Mouse (Mus musculus): ENCODE measurements around the gene Resp18. TPM values are rescaled to one million over a fixed set of nuclear protein-coding genes. Genes with fewer than 3 reads are reported as not detected.
"Not testable (repeated sequence)": the region's sequence is repeated elsewhere in the genome, so short reads cannot be mapped to it uniquely, and the experiment has no call there.

Resp18 gene
- total RNA-seq, 4 experiments from 2014 or later, result 102 to 169 (median 125) TPM

DNA sequence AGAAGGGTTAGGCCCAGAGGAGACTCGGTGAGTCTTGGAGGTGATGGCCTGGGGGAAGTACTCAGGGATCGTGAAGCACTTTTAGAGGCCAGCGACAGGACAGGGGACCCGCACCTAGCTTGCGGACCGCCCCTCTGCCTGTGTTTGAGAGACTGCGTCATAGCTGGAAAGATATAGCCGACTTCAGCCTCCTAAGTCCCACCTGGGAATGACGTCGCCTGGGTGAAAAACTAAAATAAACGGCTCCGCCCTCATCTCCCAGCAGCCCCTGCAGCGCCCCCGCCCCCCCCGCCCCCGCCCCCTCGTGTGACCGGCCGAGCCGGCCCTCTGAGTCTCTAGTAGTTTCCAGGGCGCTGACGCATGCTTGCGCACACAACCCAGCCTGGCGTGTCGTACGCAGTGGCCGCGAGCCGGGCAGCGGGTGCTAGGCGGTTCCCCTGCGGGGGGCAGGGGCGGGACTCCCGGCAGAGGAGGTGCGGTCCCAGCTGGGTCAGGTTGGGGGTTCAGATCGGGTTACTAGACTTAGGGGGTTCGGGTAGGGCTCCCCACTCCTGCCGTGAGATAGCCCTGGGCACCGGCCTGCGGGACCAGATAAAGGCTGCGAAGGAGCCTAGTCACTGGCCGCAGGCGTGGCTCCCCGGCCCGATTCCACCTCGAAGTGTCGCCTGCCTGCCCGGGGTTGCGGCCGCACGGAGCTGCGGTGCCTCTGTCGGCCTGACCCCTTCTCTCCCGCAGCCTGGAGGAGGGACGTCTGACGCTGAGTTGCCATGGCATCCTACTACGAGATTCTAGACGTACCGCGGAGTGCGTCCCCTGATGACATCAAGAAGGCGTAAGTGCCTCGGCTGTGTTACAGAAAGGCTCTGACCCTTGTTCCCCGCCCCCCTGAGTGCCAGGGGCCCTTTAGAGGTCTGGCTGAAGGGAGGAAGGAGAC lies 41.8 kb downstream of the Resp18 start, which contains the start of gene Dnajb2:
TSS of gene Dnajb2 (plus strand) at position 290 of the 934 bp plus-strand sequence.
- DNase-seq (ENCODE audit: low spot score in 2 of 2), result peak; percentile 80 to 82

- peak; percentile 73 to 77 for DNase-seq (ENCODE audit: low spot score in 2 of 2)
Measured at GRCm38 (mm10) chr1:75234606-75235005, 43.6 kb downstream of the Resp18 start.

DNA sequence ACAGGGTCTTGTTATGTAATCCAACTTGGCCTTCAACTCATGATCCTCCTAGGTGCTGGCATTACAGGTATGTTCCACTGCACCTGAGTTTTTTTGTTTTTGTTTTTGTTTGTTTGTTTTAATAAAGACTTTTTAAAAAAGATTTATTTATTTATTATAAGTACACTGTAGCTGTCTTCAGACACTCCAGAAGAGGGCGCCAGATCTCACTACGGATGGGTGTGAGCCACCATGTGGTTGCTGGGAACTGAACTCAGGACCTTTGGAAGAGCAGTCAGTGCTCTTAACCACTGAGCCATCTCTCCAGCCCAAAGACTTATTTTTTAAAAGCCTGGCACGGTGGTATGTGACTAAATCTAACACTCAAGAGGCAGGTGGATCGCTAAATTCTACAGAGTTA lies 45.7 kb downstream of the Resp18 start:
- not testable (repeated sequence) for DNase-seq (ENCODE audit: low spot score in 2 of 2)

GRCm38 (mm10) chr1:75231664-75232152 lies 46.5 kb downstream of the Resp18 start, which contains the start of gene A630095N17Rik:
A630095N17Rik (minus strand) TSS chr1:75232102.
- DNase-seq (ENCODE audit: low spot score in 2 of 2), result no peak

DNA sequence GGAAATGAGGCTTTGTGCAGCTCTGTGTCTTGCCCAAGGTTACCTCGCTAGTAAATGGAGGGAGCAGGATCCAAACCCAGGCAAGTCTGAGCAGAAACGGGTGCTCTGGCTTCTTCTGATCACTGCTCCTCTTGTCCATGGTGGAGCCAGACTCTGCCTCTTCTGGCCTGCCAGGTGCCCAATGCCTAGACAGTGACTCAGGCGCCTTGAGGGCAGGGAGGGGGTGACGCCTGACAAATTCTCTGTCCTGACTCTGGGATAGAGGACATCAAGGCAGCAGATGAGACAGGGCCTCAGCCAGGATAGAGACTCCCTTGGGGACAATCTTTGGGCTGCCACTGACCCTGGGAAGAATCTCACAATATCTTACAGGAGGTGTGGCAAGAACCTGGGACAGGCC lies 47.0 kb downstream of the Resp18 start:
- DNase-seq (ENCODE audit: low spot score in 2 of 2), result no peak

DNA sequence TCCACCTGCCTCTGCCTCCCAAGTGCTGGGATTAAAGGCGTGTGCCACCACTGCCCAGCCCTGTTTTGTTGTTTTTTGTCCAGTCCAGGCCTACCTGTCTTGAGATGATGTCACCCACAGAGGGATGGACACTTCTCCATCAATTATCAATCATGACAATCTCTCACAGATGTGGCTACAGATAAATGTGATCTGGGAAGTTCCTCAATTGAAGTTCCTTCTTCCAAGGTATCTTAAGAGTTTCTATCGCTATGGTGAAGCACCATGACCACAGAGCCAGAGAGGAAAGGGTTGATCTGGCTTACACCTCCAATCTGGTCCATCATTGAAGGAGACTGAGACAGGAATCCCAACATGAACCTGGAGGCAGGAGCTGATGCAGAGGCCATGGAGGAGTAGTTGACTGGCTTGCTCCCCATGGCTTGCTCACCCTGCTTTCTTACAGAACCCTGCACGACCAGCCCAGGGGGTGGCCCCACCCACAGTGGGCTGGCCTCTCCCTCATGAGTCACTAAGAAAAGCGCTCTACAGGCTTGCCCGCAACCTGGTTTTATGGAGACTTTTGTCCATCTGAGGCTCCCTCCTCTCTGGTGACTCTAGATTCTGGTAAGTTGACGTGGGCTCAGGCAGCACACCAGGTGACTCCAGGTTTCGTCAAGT lies 47.8 kb downstream of the Resp18 start:
- DNase-seq (ENCODE audit: low spot score in 2 of 2), result no peak

- no peak for DNase-seq (ENCODE audit: low spot score in 2 of 2)
Measured at GRCm38 (mm10) chr1:75229158-75229557, 49.1 kb downstream of the Resp18 start.

DNA sequence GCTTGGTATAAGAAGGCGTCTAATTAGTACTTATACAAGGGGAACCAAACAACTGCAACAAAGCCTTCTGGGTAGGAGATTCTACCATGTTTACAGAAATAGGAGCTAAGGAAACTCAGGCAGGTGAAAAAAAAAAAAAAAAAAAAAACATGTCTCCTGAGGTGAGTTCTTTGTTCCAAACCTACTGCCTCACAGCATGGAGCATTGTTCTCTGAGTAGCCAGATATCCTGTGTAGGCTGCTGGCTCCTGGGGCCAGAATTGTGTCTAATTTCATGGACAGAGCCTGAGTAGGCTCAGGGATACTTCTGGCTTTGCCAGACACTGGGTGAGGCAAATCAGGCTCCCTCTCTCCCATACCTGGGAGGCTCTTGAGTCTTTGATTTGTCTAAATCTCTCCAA lies 50.6 kb downstream of the Resp18 start:
- no peak for DNase-seq (ENCODE audit: low spot score in 2 of 2)

DNA sequence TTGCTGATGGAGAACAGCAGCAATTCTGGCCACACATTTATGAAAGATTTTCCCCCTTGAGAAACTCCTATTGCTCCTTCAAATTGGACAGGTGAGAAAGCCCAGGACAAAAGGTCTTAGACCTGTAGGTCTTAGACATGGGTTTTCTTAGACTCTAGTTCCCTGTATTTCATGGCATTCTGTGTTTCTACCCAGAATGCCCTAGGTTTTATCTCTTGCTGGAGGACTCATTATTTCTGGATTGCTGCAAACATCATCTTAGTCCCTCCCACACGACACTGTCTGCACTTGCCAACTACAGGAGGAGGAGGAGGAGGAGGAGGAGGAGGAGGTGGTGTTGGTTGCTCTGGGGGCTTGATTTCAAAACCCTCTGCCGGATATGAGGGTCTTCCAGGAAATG lies 52.1 kb downstream of the Resp18 start:
- no peak for DNase-seq (ENCODE audit: low spot score in 2 of 2)

DNA sequence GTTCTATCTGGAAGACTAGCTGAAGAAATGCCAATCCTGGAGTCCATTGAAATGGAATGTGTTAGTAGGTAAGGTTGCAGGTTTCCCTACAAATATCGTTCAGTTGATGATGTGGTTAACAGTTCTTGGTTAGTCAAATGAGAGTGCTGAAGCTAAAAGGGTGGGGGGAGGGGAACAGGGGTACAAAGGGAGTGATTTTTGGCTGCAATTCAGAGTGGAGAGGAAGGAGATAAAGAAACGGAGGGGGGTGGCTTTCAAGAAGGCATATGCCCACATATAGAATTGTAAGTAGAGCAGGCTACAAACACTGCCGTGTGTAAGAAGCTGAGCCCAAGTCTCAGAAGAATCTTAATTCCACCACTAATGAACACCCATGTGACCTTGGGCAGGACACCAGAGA lies 52.7 kb downstream of the Resp18 start:
- no peak for DNase-seq (ENCODE audit: low spot score in 2 of 2)

DNA sequence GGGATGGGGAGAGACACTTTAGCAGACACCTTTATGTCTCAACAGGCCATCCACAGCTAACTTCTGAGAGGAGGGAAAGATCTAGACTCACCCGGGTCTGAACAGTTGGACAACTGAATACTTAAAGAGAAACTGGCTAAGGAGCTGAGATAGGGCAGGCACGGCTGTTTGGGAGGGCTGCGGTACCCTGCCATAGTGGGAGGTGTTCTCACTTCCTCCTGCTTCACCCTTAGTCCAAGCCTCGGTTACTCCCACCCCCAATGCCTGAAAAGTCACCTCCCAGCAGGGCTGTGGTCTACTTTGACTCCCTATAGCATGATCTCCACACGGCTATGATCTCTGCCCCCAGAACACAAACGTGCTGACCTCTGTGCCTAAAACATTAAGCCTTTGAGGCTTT lies 54.7 kb downstream of the Resp18 start:
- no peak for DNase-seq (ENCODE audit: low spot score in 2 of 2)

DNA sequence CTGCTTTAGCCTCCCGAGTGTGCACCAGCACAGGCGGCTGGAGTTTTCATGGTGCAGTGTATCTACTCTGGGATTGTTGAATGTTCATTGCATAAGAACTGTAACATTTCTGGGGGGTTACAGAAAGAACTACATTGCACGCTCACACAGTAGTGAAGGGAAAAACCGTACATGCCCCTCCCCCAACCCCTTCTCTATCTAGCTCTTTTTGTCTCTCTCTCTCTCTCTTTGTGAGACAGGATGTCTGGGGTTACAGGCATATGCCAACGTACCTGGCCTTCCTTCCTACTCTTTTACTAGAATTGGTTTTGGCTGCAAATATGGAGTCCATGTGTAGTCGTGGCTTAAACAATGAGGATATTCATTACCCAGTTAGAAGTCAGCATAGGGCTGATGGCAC lies 55.3 kb downstream of the Resp18 start:
- DNase-seq (ENCODE audit: low spot score in 2 of 2), result no peak

Other genes with a start within 250 kb of the Resp18 start
- 1 to 10 TPM; 1.7 to 2.7 (median 2.1) TPM for gene Nhej1, start 153.2 kb downstream of the Resp18 start, total RNA-seq (2022)
- under 1 TPM in 3 of 4 experiments, not detected in 1; 0.22 to 0.45 (median 0.35) TPM for gene Slc23a3, start 144.5 kb downstream of the Resp18 start, total RNA-seq (2022)
- 10 to 100 TPM; 33.6 to 36.1 (median 35.3) TPM for gene Cnppd1, start 135.7 kb downstream of the Resp18 start, total RNA-seq (2022)
- gene Retreg2, start 135.6 kb downstream of the Resp18 start, total RNA-seq (2022), result 100 to 1,000 TPM; 167 to 182 (median 171) TPM
- 10 to 100 TPM; 26.5 to 37.4 (median 32.4) TPM for gene Zfand2b, start 109.8 kb downstream of the Resp18 start, total RNA-seq (2022)
- gene Abcb6, start 98.0 kb downstream of the Resp18 start, total RNA-seq (2022), result 10 to 100 TPM; 23.6 to 32.0 (median 26.2) TPM
- gene Ankzf1, start 86.3 kb downstream of the Resp18 start, total RNA-seq (2022), result 10 to 100 TPM; 25.5 to 38.5 (median 31.3) TPM
- 100 to 1,000 TPM in 2 of 4 experiments, 10 to 100 TPM in 2; 97.6 to 119 (median 105) TPM for gene Atg9a, start 86.2 kb downstream of the Resp18 start, total RNA-seq (2022)
- gene Glb1l, start 67.6 kb downstream of the Resp18 start, total RNA-seq (2022), result 10 to 100 TPM; 14.1 to 22.4 (median 18.5) TPM
- gene Stk16, start 67.6 kb downstream of the Resp18 start, total RNA-seq (2022), result 10 to 100 TPM; 78.7 to 88.5 (median 84.5) TPM
- 100 to 1,000 TPM; 488 to 539 (median 494) TPM for gene Tuba4a, start 58.5 kb downstream of the Resp18 start, total RNA-seq (2022)
- not detected for gene A630095N17Rik, start 46.3 kb downstream of the Resp18 start, total RNA-seq (2022)
- gene Dnajb2, start 42.0 kb downstream of the Resp18 start, total RNA-seq (2022), result 100 to 1,000 TPM in 1 of 4 experiments, 10 to 100 TPM in 3; 83.1 to 108 (median 93.1) TPM
- 100 to 1,000 TPM; 360 to 457 (median 395) TPM for gene Ptprn, start 13.9 kb downstream of the Resp18 start, total RNA-seq (2022)
- gene Dnpep, start 39.6 kb upstream of the Resp18 start, total RNA-seq (2022), result 10 to 100 TPM; 41.2 to 49.8 (median 45.4) TPM
- 1 to 10 TPM in 3 of 4 experiments, under 1 TPM in 1; 0.60 to 1.9 (median 1.5) TPM for gene Des, start 81.9 kb upstream of the Resp18 start, total RNA-seq (2022)
- 100 to 1,000 TPM; 168 to 185 (median 182) TPM for gene Speg, start 96.9 kb upstream of the Resp18 start, total RNA-seq (2022)
- 10 to 100 TPM; 58.3 to 77.2 (median 72.7) TPM for gene Gmppa, start 157.5 kb upstream of the Resp18 start, total RNA-seq (2022)
- gene Asic4, start 172.0 kb upstream of the Resp18 start, total RNA-seq (2022), result 1 to 10 TPM; 5.8 to 6.6 (median 6.0) TPM
- gene Chpf, start 200.9 kb upstream of the Resp18 start, total RNA-seq (2022), result 10 to 100 TPM; 71.4 to 79.7 (median 77.2) TPM
- 10 to 100 TPM; 49.1 to 64.8 (median 55.6) TPM for gene Tmem198, start 201.1 kb upstream of the Resp18 start, total RNA-seq (2022)
- 10 to 100 TPM; 20.8 to 25.7 (median 23.1) TPM for gene Obsl1, start 228.0 kb upstream of the Resp18 start, total RNA-seq (2022)
- gene Inha, start 228.7 kb upstream of the Resp18 start, total RNA-seq (2022), result 10 to 100 TPM; 13.0 to 19.2 (median 16.8) TPM
- gene Stk11ip, start 243.1 kb upstream of the Resp18 start, total RNA-seq (2022), result 10 to 100 TPM; 26.8 to 36.5 (median 30.1) TPM

All from layer of hippocampus, adult 8-10 months (tissue).